ENCODE assay signal across 35 mouse cellular contexts in genomic region chr10:13029416-13029815, GRCm38 (mm10).
"Had no signal": no experiment of that assay in that cellular context is flagged by ENCODE, and none has a peak within 500 bp of the region (broad histone marks: within the 10 kb centered on the region; RNA-seq: fewer than 3 reads in every experiment).

No protein-coding gene starts in this region.

- H3K4me1 ChIP-seq: heart, embryonic 12.5 days; heart, embryonic 13.5 days; heart, embryonic 15.5 days; hindbrain, embryonic 10.5 days; hindbrain, embryonic 12.5 days; hindbrain, embryonic 13.5 days; hindbrain, embryonic 15.5 days; intestine, embryonic 15.5 days; kidney, embryonic 15.5 days had no signal

- H3K9me3 ChIP-seq: heart, embryonic 13.5 days; heart, embryonic 15.5 days; hindbrain, embryonic 10.5 days; hindbrain, embryonic 12.5 days; hindbrain, embryonic 13.5 days; hindbrain, embryonic 15.5 days; intestine, embryonic 15.5 days; kidney, embryonic 15.5 days had no signal

- H3K4me2 ChIP-seq: heart, embryonic 11.5 days; heart, embryonic 12.5 days; heart, embryonic 13.5 days; heart, embryonic 15.5 days; hindbrain, embryonic 12.5 days; hindbrain, embryonic 13.5 days; hindbrain, embryonic 14.5 days; hindbrain, embryonic 15.5 days; intestine, embryonic 15.5 days; kidney, embryonic 15.5 days had no signal

- H3K4me3 ChIP-seq: heart, embryonic 12.5 days; heart, embryonic 13.5 days; heart, embryonic 15.5 days; hindbrain, embryonic 10.5 days; hindbrain, embryonic 12.5 days; hindbrain, embryonic 13.5 days; hindbrain, embryonic 15.5 days; intestine, embryonic 15.5 days; kidney, embryonic 15.5 days; layer of hippocampus, adult 2 months; left cerebral cortex, adult 2 months had no signal

- ATAC-seq: hindbrain, embryonic 16.5 days; hindbrain, postnatal 0 days; inflammation-experienced regulatory T-cells, adult 6 months; intestine, embryonic 15.5 days; intestine, embryonic 16.5 days; intestine, postnatal 0 days had no signal

- H3K27me3 ChIP-seq: heart, embryonic 12.5 days; heart, embryonic 13.5 days; heart, embryonic 15.5 days; hindbrain, embryonic 12.5 days; hindbrain, embryonic 13.5 days; hindbrain, embryonic 15.5 days; intestine, embryonic 15.5 days; kidney, embryonic 15.5 days had no signal

- H3K9ac ChIP-seq: heart, embryonic 12.5 days; heart, embryonic 13.5 days; heart, embryonic 15.5 days; hindbrain, embryonic 12.5 days; hindbrain, embryonic 13.5 days; hindbrain, embryonic 14.5 days; hindbrain, embryonic 15.5 days; intestine, embryonic 15.5 days; kidney, embryonic 15.5 days had no signal

- H3K27ac ChIP-seq: heart, embryonic 13.5 days; heart, embryonic 15.5 days; hindbrain, embryonic 10.5 days; hindbrain, embryonic 12.5 days; hindbrain, embryonic 13.5 days; hindbrain, embryonic 14.5 days; hindbrain, embryonic 15.5 days; hindbrain, postnatal 0 days; intestine, embryonic 15.5 days; kidney, embryonic 15.5 days; kidney, postnatal 0 days; layer of hippocampus, adult 2 months; left cerebral cortex, adult 2 months had no signal

- H3K36me3 ChIP-seq: heart, embryonic 12.5 days; heart, embryonic 13.5 days; heart, embryonic 15.5 days; hindbrain, embryonic 10.5 days; hindbrain, embryonic 12.5 days; hindbrain, embryonic 13.5 days; hindbrain, embryonic 15.5 days; intestine, embryonic 15.5 days; kidney, embryonic 15.5 days had no signal

- DNase-seq: heart, postnatal 10 days; heart, postnatal 14 days; heart, postnatal 36 days; heart, postnatal 4 days; kidney, adult 11 months; kidney, adult 18-20 months; kidney, adult 2 months; kidney, adult 8-10 months; kidney, adult 9 months; kidney, postnatal 10 days; kidney, postnatal 14 days; kidney, postnatal 25 days; kidney, postnatal 36 days; kidney, postnatal 4 days; layer of hippocampus, adult 9-11 months; layer of hippocampus, postnatal 36 days had no signal
